Mouse (Mus musculus) bone marrow macrophage, adult 2 months (primary cell): ENCODE results near the gene Antxr2.
A peak's percentile ranks its signal among the peaks of the same experiment; 100 is the strongest.

ENCODE experiments used
- CTCF ChIP-seq: IDR thresholded peaks from 2 replicates; pipeline ENCODE4 v1.5.1; 2012; ENCODE audit warnings: low read depth, mild to moderate bottlenecking, low read length, moderate library complexity
- POLR2A ChIP-seq: IDR thresholded peaks from 2 replicates; pipeline ENCODE4 v1.6.1; 2012; ENCODE audit warnings: mild to moderate bottlenecking, low read depth, low read length, borderline replicate concordance

DNA sequence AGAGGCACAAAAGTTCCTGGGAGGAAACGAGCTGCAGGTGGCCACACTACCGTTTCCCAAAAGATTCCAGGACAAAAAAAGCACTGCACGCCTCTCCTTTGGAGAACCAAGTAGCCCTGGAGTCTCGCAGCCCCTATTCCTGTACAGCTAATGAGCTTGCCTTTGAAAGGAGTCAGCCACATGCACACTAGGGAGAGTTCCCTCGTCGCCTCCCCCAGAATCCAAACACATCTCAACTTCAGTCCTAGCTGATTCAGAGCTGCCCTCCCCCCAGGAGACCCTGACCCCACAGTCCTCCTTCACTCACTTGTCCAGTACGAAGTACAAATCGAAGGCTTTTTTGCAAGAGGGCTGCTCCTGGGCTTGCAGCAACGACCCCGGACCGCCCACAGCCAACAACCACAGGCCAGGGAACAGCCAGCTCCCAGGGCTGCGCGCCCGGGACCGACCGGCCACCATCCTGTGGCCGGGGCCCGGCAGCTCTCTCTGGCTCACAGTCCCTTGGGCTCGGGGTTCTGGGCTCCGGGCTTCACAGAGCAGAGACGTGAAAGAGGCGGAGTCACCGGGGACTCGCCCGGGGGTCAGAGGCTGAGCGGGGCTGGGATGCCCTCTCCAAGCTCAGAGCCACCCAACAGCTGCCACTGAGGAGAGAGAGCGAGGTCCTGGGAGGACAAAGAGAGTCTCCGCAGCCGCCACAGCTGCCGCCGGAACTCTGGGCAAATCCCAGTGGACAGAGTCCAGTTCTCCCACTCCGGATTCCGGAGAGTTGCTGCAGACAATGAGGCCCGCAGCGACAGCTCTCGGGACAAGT, 547 bp downstream of the Antxr2 start:
- 0 out of 2 replicates have a peak, but pooled peaks have one; percentile 4 for TF ChIP-seq CTCF
- TF ChIP-seq POLR2A, result no peak
